Mouse (Mus musculus): ENCODE measurements around the gene Tmem108.

- TF ChIP-seq CTCF (IDR thresholded peaks at IDR 0.05; ENCODE audit: borderline replicate concordance, extremely low read depth, insufficient read depth, insufficient read length): no peak
- no peak for TF ChIP-seq POLR2A (IDR thresholded peaks at IDR 0.05; ENCODE audit: borderline replicate concordance, extremely low read depth, insufficient read depth, insufficient read length, poor library complexity, severe bottlenecking)
Observed at GRCm38 (mm10) chr9:103468911-103469310, 292.7 kb downstream of the Tmem108 start.

All from brain, embryonic 14.5 days (tissue).